Mouse (Mus musculus): ENCODE data around the gene Tmem17. TPM values are rescaled to one million over a fixed set of nuclear protein-coding genes. Genes with fewer than 3 reads are reported as not detected.

Gene Tmem17
- total and polyA plus RNA-seq, 3 experiments, result 3.8 to 17.2 (median 7.4) TPM

GRCm38 (mm10) chr11:22560503-22561328 is 48.8 kb downstream of the Tmem17 start:
- Histone ChIP-seq H3K4me2 (ENCODE audit: insufficient read depth, low read depth, poor library complexity, severe bottlenecking) (no peak overlapping the region), H3K4me3 (replicated peaks in 1 of 3; ENCODE audit: low read depth in 2 of 3, low read length in 2 of 3, poor library complexity in 1 of 3) (no peak overlapping the region), H3K27me3 (replicated peaks) (no peaks in the 10 kb centered on the region), H3K27ac (ENCODE audit: insufficient read depth, low read depth) (no peak overlapping the region), H3K9ac (ENCODE audit: insufficient read depth, low read depth) (no peak overlapping the region), H3K4me1 (ENCODE audit: control insufficient read depth in 1 of 2, insufficient read depth in 2 of 2) (no peaks in the 10 kb centered on the region), H3K36me3 (replicated peaks in 1 of 2; ENCODE audit: control insufficient read depth in 1 of 2, insufficient read depth in 1 of 2, low read length in 1 of 2) (no peaks in the 10 kb centered on the region), H3K79me2 (replicated peaks; ENCODE audit: control insufficient read depth, extremely low read depth, insufficient read depth, poor library complexity, severe bottlenecking) (no peaks in the 10 kb centered on the region), H3K9me3 (replicated peaks; ENCODE audit: low read length) (no peaks in the 10 kb centered on the region)
- DNase-seq (ENCODE audit: extremely low read depth), result no peak
- TF ChIP-seq EP300 (IDR thresholded peaks at IDR 0.05; ENCODE audit: low read length), result no peak
- TF ChIP-seq USF2 (conservative IDR thresholded peaks at IDR 0.05; ENCODE audit: low read depth, low read length), result no peak
- TF ChIP-seq POLR2AphosphoS2 (IDR thresholded peaks at IDR 0.05; ENCODE audit: low read depth, low read length), result no peak
- TF ChIP-seq IRF4 (IDR thresholded peaks at IDR 0.05; ENCODE audit: low read depth, low read length), result no peak
- TF ChIP-seq NELFE (IDR thresholded peaks at IDR 0.05; ENCODE audit: low read depth, low read length), result no peak
- no peak for TF ChIP-seq MYC (IDR thresholded peaks at IDR 0.05; ENCODE audit: low read depth, low read length)
- no peak for TF ChIP-seq HCFC1 (IDR thresholded peaks at IDR 0.05; ENCODE audit: low read depth, low read length)
- no peak for TF ChIP-seq ZC3H11A (IDR thresholded peaks at IDR 0.05; ENCODE audit: low read depth, low read length)
- no peak for TF ChIP-seq ETS1 (conservative IDR thresholded peaks at IDR 0.05; ENCODE audit: low read depth, low read length)
- TF ChIP-seq USF1 (IDR thresholded peaks at IDR 0.05; ENCODE audit: low read depth, low read length), result no peak
- no peak for TF ChIP-seq CHD2 (IDR thresholded peaks at IDR 0.05; ENCODE audit: low read length)
- TF ChIP-seq ZMIZ1 (IDR thresholded peaks at IDR 0.05; ENCODE audit: low read depth, low read length), result no peak
- no peak for TF ChIP-seq CTCF (conservative IDR thresholded peaks at IDR 0.05 in 1 of 2, IDR thresholded peaks at IDR 0.05 in 1 of 2; ENCODE audit: low read depth in 2 of 2, low read length in 2 of 2)
- no peak for TF ChIP-seq RAD21 (IDR thresholded peaks at IDR 0.05; ENCODE audit: low read depth, low read length)
- TF ChIP-seq BHLHE40 (IDR thresholded peaks at IDR 0.05; ENCODE audit: low read depth, low read length), result no peak
- TF ChIP-seq GABPA (IDR thresholded peaks at IDR 0.05; ENCODE audit: insufficient replicate concordance, low read depth, low read length), result no peak
- TF ChIP-seq MAFK (IDR thresholded peaks at IDR 0.05; ENCODE audit: insufficient replicate concordance, low read length), result no peak
- no peak for TF ChIP-seq POLR2A (IDR thresholded peaks at IDR 0.05; ENCODE audit: low read depth, low read length)
- dilution Hi-C loops (cut with MboI; ENCODE audit: extremely low pct_ligation_motif_present, extremely low pct_unique_long_range_greater_than_20kb, low sequenced_read_pairs) (no loop called here), in situ Hi-C loops (cut with MboI; ENCODE audit: low pct_ligation_motif_present, low pct_unique_long_range_greater_than_20kb, low sequenced_read_pairs) (no loop called here)

- no peaks in the 10 kb centered on the region for H3K79me2 ChIP-seq (replicated peaks; ENCODE audit: control insufficient read depth, extremely low read depth, insufficient read depth, poor library complexity, severe bottlenecking)
- no peak overlapping the region for H3K27ac ChIP-seq (ENCODE audit: insufficient read depth, low read depth)
- no peak overlapping the region for H3K4me3 ChIP-seq (replicated peaks in 1 of 3; ENCODE audit: low read depth in 2 of 3, low read length in 2 of 3, poor library complexity in 1 of 3)
- H3K9me3 ChIP-seq (replicated peaks; ENCODE audit: low read length), result no peaks in the 10 kb centered on the region
- DNase-seq (ENCODE audit: extremely low read depth), result no peak
- no peaks in the 10 kb centered on the region for H3K4me1 ChIP-seq (ENCODE audit: control insufficient read depth in 1 of 2, insufficient read depth in 2 of 2)
- no peaks in the 10 kb centered on the region for H3K27me3 ChIP-seq (replicated peaks)
- no peak overlapping the region for H3K4me2 ChIP-seq (ENCODE audit: insufficient read depth, low read depth, poor library complexity, severe bottlenecking)
- H3K36me3 ChIP-seq (replicated peaks in 1 of 2; ENCODE audit: control insufficient read depth in 1 of 2, insufficient read depth in 1 of 2, low read length in 1 of 2), result no peaks in the 10 kb centered on the region
- in situ Hi-C loops (cut with MboI; ENCODE audit: low pct_ligation_motif_present, low pct_unique_long_range_greater_than_20kb, low sequenced_read_pairs) (no loop called here), dilution Hi-C loops (cut with MboI; ENCODE audit: extremely low pct_ligation_motif_present, extremely low pct_unique_long_range_greater_than_20kb, low sequenced_read_pairs) (no loop called here)
- TF ChIP-seq NRF1 (IDR thresholded peaks at IDR 0.05; ENCODE audit: low read depth, low read length), result no peak
- H3K9ac ChIP-seq (ENCODE audit: insufficient read depth, low read depth), result no peak overlapping the region
Observed at GRCm38 (mm10) chr11:22561329-22561592, 49.4 kb downstream of the Tmem17 start.
